Mouse (Mus musculus) frontal cortex, adult (tissue): ENCODE data around the gene Hspb11.
A peak's percentile ranks its signal among the peaks of the same experiment; 100 is the strongest.

Experiments
- ATAC-seq: cut with Nextera tagmentation; 2 replicates; pipeline ENCODE4 v1.9.2; 2017; ENCODE audit warnings: mild to moderate bottlenecking, moderate library complexity, mixed read lengths; ENCODE audit not compliant: low TSS enrichment

Gene Hspb11

DNA sequence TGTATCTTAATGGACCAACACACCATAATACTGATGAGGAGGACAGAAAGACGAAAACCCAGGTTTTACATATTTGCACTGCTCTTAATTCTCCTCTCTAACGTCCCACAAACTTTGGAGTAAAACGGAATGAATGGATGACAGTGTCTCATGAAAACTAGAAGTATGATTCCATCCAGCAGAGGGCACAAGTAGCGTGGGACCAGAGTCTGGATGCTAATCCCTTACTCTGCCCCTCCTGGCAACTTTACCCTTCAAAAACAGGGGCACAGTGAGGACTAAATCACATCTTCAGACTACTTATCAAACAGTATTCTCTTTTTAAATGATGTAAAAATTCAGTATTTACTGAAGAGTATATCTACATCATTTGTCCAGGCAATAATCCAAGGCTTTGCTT lies 2.9 kb upstream of the Hspb11 start:
- no peak for ATAC-seq

DNA sequence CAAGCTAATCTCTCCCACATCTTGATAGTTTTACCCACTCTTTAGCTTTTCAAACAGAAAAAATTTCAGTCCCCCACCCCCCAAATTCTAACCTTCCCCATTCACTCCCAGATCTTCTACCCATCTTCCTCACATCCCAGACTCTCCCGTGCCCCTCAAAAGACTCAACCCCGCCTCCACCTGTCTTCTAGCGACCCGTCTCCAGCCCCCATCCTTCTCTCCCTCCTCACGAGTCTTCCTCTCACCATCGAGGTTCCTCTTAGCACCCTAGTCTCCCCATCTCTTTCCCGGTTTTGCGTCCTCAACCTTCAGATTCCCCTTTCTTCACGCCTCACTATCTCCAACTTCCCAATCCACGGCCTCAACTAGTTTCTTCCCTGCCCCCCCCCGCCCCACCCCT lies 871 bp upstream of the Hspb11 start:
- ATAC-seq, result no peak

DNA sequence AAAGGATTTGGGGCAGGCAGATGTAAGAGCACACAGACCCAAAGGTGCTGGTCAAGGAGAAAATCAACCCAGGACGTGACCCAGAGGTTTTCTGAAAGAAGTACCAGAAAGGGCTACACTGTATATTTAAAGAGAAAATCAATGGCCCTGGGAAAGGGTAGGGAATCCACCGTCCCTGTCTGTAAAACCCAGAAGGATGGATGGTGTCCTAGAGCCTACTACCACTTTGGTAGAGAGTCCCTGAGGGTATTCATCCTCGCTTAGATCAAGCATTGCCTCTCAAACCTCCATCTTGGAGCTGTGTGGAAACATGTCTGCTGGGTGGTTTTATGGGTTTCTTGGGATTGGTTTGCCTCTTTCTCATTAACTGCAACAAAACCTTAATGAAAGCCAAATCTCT lies 1.0 kb downstream of the Hspb11 start:
- ATAC-seq, result no peak

DNA sequence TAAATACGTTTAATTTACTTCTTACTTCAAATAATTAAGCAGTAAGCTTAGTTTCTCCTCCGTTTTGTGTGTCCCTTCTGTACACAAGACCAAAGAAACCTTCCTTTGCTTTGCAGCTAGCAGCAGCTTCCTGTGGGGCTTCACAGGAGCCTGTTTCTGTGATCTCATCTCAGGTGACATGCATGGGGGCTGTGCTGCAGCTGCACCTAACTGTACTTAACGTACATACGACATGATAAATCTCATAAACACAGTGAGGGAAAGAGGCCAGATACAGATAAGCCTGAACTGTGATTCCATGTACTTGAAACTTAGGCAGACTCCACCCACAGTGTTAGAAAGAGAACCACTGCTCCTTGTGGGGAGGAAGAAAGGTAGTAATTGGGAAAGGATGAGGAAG lies 6.6 kb downstream of the Hspb11 start:
- ATAC-seq, result no peak

DNA sequence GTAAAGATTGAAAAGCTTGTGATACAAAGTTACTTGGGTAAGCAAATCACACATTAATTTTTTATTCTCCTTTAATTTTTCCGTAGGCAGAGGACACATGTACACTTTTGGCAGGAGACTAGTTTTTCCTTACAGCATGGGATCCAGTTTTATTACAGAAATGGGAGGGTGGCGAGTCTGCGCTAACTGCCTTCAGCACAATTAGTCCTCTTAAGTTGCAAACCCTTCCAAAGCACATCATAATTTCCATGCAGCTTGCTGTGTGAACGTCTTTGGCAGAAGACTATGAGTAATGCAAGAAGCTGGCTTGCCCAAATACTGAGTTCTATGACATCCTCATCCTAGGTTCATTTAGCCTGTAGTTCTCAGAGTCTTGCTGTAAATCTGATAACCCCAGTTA lies 20.3 kb downstream of the Hspb11 start:
- ATAC-seq, result peak; percentile 59; the same call in 1 of the 2 replicates

DNA sequence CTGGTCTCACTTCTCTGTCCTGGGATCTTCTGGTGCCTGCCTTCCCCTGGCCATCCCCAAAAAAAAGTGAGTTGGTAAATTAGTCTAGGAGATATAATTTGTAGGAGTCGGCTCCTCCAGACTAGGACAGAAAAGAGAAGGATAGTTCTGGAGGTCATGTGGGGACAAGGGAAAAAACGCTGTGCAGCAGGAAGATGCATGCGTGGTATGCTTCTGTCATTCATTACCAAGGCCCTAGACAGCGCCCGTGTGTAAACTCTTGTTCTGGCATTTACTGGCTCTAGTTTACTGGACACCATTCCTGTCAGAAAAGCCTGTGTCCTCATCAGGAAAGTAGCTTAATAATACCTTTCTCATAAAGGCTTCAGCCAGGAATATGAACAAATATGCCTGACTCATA lies 21.1 kb downstream of the Hspb11 start:
- no peak for ATAC-seq

DNA sequence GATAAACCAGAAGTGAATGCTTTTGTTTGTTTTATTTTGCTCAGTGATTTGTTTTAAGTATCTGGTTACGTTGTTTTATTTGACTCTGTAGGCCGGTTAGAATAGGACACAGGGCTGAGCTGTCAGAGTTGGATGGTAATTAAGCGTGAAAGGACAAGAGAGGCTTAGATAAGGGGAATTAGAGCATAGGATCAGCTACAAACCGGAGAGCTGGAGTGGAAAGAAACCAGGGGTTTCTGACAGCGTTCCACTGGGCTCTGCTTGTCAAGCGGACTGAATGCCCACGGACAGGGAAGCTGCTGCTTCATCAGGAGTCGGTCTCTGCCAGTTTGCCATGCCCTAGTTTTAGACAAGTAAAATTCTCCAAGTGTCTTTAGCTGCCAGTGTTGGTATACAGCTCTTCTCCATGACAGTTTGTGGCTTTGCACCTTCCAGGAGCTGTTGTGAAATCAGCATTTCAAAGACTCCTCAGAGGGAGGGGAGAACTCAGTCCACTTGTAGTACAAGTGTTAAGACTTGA lies 24.9 kb downstream of the Hspb11 start:
- no peak for ATAC-seq

DNA sequence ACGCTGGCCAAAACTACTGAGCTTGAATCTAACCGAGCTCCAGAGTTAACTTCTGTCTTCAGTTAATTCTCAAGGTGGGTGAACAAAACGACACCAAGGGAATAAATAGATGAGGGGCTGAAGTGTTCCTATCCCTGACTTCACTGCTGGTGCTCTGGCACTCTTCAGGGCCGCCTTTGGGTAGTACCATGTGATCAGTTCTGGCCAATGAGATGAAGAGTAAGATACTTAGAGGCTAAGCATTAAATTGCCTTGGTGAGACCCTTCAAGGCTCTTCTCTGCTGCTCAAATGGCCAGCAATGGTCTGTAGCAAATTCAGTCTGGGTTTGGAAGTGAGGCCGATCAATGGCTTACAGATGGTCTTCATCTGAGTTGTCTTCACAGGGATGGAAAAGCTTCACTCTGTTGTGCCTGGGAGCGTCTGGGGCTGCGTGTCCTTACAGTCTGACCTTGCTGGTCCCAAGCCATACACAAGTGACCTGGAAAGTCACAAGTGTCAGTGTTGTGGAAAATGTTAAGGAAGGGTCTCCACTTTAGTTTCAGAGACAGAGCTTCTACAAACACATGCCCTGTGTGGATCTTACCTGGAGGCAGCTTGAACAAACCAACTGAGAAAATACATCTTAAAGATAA lies 27.6 kb downstream of the Hspb11 start:
- ATAC-seq, result no peak

DNA sequence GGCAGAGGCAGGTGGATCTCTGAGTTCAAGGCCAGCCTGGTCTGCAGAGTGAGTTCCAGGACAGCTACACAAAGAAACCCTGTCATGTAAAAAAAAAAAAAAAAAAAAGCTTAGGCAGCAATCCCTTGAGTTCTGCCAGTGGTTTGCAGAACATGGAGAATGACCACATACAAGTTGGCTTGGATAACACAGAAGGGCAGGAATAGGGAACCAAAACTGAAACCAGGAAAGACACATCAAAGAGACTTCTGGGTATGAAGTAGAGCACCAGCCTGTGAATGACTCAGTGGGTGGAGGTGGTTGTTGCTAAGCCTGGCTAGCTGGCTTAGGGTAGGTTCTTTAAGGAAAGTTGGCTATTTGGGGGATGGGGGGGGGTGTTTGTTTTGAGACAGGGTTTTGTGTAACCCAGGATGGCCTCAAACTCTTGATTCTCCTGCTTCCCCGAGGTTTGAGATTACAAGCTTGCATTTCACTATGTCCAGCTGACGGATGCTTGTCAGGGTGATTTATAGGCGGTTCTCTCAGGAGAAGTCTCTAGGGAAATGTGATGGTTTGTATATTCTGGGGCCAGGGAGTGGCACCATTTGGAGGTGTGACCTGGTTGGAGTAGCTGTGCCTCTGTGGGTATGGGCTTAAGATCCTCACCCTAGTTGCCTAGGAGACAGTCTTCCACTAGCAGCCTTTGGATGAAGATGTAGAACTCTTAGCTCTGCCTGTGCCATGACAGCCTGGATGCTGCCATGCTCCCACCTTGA lies 32.2 kb downstream of the Hspb11 start:
- peak; percentile 62; the same call in 1 of the 2 replicates for ATAC-seq

DNA sequence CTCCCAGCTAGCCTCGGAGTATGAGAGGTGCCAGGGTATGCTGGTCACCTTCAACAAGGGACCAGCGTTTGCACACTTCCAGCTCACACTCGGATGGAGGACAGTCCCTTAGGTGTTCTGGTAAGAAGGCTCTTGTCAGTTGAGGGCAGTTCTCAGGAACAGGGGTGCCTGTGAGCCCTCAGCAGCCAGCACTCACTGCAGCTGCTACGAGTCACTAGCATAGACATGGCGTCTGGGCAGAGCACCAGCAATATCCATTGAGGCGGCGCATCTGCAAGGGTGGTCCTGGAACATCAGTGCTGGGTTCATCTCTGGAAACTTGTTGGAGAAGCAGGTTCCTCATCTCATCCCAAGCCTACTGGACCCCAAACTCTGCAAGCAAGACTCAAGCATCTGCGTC lies 33.0 kb downstream of the Hspb11 start:
- no peak for ATAC-seq

DNA sequence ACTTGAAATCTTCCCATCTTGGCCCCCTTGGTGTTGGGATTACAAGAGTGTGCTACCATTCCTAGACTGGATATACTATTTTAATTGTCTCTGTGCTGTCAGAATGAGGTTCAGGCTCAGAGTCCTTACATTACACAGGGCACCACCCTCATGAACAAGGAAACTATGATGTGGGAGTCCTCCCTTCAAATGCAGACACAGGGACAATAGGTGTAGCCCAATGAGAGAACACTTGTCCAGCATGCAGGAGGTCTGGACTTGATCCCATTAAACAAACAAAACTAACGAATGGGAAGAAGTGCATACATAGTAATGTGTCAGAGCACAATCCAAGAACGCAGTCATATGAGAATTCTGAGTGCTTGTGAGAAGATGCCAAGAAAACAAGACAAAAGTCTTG lies 34.1 kb downstream of the Hspb11 start:
- ATAC-seq, result no peak

DNA sequence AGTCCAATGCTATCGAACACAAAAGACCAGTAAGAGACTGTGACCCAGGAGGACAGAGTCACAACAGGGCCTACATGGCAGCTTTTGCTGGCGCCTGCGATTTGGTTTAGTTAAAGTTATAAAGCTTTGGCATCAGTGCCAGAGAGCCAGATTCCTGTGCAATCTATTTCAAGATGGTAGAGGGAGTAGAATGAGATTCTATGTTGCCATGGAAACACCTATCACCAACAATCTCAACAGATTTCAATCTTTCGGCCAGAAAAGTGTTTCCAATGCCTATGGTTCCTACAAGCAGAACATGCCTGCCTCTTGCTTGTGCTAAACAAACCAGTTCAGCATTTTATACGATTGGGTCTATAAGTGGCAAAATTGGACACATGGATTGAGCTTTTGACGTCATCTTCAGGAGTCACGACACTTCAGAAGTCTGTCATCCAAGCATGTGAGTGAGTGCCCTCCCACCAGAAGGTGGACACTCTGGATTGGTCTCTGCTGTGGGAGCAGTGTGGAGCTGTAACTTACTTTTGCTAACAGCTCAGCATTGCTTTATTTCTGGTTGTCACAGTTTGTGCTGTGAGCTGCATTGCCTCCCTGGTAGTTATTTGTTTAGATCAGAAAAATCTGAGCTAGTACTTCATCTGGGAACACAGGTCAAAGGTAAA lies 38.3 kb downstream of the Hspb11 start:
- peak; percentile 88 for ATAC-seq

DNA sequence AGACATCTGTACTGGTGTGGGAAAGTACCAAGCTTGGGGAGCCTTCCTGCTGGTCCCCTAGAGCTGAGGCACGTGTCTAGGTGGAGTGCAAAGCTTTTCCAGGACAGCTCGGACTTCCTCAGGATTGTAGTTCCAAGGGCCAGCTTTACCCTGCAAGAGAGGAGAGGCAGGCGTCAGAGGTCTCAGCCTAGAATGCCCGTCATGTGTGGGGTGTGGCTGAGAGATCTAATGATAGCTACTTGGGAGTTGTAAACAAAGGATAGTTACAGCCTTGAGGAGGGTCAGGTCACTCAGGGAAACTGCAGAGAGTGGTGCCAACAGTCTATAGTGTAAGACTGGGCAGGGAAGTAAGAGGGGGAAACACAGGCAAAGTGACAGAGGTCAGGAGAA lies 38.9 kb downstream of the Hspb11 start:
- no peak for ATAC-seq

DNA sequence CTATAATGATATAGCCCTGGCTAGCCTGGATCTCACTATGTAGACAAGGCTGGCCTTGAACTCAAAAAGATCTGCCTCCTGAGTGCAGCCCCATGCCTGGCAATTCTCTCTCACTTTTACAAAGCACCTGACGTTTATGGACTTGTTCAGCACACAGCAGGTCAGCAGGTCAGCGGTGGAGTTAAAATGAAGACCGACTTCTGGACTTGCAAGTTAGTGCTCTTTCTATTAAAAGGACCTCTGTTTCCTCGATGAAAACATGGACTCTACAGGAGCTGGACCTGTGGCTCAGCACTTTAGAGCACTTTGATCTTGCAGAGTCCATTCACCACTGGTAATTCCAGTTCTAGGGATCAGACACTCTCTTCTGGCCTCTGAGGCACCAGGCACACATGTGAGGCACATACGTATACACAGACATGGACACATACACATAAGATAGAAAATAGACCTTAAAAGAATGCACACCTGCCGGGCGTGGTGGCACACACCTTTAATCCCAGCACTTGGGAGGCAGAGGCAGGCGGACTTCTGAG lies 44.7 kb downstream of the Hspb11 start:
- ATAC-seq, result no peak

DNA sequence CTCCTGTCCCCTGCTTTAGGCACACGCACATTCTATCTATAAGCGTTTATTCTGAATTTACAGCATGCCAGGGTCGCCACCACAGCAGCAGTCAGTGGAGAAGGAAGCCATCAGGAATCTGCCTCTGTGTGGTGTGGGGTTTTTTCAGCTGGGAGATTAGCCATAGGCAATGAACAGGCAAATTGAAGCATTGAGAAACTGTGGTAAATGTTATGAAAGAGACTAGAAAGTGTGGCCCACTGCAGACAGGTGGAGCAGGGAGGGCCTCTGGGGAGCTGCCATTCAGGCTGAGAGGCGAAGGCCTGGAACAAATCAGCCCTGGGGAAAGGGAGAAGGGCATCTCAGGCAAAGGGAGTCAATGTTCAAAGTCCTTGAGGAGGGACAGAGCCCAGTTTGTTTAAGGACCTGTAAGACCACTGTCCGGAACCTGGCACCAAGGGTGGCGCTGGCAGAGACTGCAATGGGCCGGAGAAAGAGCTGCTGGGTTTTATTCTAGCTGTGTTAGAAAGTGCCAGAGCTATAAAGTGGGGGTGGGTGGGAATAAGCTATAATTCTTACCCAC lies 46.5 kb downstream of the Hspb11 start:
- no peak for ATAC-seq

DNA sequence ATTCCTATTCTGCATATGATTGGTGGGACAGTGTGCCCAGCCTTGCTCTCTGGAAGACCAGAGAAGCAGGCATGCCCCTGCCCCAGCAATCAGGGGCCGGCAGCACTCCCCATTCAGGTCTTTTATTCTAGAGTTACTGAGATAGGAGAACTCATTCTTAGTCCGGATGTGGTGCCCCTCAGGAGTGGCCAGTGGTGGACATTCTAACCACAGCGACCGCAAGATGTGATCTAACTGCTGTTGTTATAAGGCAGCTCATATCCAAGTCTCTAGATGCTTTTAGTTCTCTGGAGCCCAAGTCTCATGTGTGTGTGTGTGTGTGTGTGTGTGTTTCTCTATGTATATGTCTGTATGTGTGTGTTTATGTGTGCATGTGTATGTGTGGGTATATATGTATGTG lies 47.0 kb downstream of the Hspb11 start:
- no peak for ATAC-seq

DNA sequence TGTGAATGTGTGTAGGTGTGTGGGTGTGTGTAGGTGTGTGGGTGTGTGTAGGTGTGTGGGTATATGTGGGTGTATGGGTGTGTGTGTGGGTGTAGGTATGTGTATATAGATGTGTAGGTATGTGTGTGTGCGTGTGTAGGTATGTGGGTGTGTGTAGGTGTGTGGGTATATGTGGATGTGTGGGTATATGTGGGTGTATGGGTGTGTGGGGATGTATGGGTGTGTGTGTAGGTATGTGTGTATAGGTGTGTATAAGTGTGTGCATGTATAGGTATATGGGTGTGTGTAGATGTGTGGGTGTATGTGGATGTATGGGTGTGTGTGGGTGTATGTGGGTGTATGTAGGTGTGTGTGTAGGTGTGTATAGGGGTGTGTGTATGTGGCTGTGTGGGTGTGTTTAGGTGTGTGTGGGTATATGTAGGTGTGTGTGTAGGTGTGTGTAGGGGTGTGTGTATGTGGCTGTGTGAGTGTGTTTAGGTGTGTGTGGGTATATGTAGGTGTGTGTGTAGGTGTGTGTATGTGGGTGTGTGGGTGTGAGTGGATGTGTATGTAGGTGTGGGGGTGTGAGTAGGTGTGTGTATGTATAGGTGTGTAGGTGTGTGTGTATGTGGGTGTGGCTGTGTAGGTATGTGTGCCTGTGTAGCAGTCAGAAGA lies 47.6 kb downstream of the Hspb11 start:
- no peak for ATAC-seq

DNA sequence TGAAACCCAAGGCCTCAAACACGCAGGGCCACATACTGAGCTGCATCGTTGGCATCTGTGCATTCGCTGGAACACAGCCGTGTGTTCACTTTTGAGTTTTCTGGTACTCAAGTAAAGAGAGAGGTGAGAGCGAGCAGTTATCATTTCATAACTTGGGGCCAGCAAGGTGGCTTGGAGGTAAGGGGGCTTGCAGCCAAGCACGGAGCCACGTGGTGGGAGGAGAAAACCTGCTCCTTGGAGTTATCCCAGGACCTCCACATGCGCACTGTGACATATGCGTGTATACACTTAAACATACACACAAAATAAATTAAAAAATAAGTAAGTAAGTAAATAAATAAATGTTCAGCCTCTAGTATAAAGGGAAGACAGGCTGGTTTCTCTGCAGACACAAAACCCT lies 48.8 kb downstream of the Hspb11 start:
- ATAC-seq, result no peak

DNA sequence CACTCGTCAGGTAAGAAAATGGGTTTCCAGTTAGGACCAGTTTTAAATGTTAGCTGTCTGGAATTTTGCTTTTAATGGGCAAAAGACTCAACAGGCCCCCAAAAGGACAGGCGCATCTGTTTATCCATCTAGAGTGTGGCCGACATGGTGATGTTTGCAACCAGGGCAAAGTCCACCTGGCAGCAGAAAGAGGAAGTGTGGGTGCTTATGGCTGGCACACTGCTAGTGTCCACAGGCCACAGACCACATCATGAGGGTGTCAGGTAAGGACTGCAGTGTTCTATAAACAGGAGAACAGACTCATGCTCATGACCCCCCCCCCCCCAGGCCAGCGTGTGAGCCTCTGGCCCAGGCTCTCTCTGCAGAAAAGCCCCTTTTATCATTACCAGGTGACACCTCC lies 49.4 kb downstream of the Hspb11 start:
- no peak for ATAC-seq

DNA sequence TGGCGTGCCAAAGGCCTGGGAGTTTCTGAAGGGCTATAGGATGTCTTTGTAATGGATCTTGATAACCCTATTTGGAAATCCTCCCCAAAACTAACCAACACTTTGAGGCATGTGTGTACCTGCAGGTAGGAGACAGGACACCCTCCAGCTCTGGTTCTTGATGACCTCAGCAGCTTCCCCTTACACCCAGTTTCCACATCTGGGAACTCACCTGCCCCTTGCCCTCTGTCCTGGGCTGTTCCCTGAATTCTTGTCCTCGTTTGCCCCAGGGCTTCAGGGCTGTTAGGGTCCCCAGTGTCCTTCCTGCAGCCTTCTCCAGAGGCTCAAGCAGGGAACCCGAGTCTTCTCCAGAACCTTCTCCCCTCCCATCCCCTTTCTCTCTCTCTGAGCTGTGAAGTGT lies 50.1 kb downstream of the Hspb11 start:
- ATAC-seq, result no peak

DNA sequence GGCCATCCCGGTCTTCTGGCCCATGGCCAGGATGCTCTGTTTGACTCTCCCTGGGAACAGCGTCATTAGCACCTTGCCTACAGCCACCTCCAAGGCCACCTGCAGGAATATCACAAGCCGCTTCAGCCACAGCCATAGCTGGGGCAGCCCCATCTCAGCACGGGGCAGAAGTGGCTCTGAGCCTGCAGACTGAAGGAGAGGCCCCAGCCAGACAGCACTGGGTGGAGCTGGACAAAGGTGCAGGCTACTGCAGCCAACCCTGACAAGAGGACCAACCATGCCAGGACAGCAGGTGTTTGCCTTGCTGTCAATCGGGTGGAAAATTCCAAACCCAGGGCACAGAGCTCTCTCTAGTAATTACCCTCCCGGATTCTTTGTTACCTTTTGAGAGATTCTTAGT lies 53.6 kb downstream of the Hspb11 start, which contains the start of gene Dio1:
Gene Dio1, minus strand, starts transcription at position 204 of the 400 bp plus-strand sequence.
- ATAC-seq, result no peak
